Mouse (Mus musculus) liver, adult (tissue): ENCODE measurements around the gene Gm49393.

Source experiments
- GATA4 ChIP-seq: IDR thresholded peaks from 2 replicates; pipeline ENCODE4 v1.6.1; 2014; ENCODE audit warnings: mild to moderate bottlenecking, low read length; ENCODE audit not compliant: insufficient replicate concordance

The Gm49393 gene

GRCm38 (mm10) chr13:60820486-60821175 lies 114.8 kb downstream of the Gm49393 start:
- no peak for TF ChIP-seq GATA4

- no peak for TF ChIP-seq GATA4
Observed at GRCm38 (mm10) chr13:60819469-60819868, 115.9 kb downstream of the Gm49393 start.

DNA sequence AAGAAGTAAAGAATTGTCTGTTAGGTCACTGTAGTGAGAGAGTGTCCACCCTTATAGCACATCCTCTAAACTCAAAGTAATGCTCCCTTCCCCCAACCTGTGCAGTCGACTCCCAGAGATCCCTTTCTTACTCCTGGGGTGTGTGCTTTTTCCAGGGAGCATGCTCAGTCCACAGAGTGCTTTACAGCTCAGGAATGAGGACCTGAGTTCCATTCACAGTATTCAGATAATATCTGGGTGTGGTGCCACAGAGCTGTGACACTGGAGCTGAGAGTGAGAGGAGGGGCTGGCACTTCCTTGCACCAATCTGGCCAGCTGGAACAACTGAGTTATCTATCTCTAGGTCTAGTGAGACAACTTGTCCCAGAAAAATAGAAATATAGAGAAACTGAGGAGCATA lies 121.7 kb downstream of the Gm49393 start:
- no peak for TF ChIP-seq GATA4

GRCm38 (mm10) chr13:60812768-60813167 lies 122.6 kb downstream of the Gm49393 start:
- no peak for TF ChIP-seq GATA4

- no peak for TF ChIP-seq GATA4
Observed at GRCm38 (mm10) chr13:60809690-60810089, 125.7 kb downstream of the Gm49393 start.
